ENCODE assay signal across 21 mouse cellular contexts in the genomic region with DNA sequence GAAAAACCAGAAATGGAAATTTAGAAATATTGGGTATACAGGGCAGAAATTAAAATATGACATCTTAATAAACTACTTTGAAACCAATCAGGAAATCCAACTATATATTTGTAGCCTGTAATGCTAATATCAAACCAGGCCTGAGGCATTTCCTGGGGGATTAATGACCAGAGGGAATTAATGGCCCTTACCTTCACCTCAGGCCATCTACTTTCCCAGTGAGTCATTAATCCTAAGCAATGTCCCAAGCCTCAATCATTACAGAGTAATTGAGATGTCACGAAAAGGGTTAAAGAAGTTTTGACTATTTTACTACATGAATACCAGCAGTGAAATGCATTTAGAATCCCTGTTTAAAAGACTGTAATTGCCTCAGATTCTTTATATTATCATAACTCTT.
DNase-seq lines count a peak whose midpoint lies in the region; ATAC-seq and TF ChIP-seq lines count a peak whose summit lies in the region.
"Had no signal": no experiment of that assay in that cellular context is flagged by ENCODE, and none has a peak within 500 bp of the region (broad histone marks: within the 10 kb centered on the region; RNA-seq: fewer than 3 reads in every experiment).

No protein-coding gene starts in this region.

- WGBS in kidney, embryonic 14.5 days: 53% methylated on average over 1 of the region's 1 CpGs
- 41% methylated on average over 1 of the region's 1 CpGs for WGBS in kidney, embryonic 15.5 days
- WGBS in kidney, postnatal 0 days: 47% methylated on average over 1 of the region's 1 CpGs

- H3K4me3 ChIP-seq in kidney, embryonic 14.5 days (ENCODE audit: low read length): no peak overlapping the region
- no peak overlapping the region for H3K4me3 ChIP-seq in kidney, embryonic 15.5 days (replicated peaks)
- no peak overlapping the region for H3K4me3 ChIP-seq in kidney, postnatal 0 days (replicated peaks; ENCODE audit: low read depth, low read length)

- no peak overlapping the region for H3K4me2 ChIP-seq in kidney, embryonic 14.5 days (replicated peaks; ENCODE audit: low read depth, low read length)
- H3K4me2 ChIP-seq in kidney, embryonic 15.5 days: no peak overlapping the region
- H3K4me2 ChIP-seq in kidney, postnatal 0 days (ENCODE audit: low read length): no peak overlapping the region

- no peaks in the 10 kb centered on the region for H3K4me1 ChIP-seq in kidney, embryonic 14.5 days (ENCODE audit: control insufficient read depth, insufficient read depth, low read length)
- H3K4me1 ChIP-seq in kidney, embryonic 15.5 days: no peaks in the 10 kb centered on the region
- H3K4me1 ChIP-seq in kidney, postnatal 0 days (replicated peaks; ENCODE audit: insufficient read depth, low read length): no peaks in the 10 kb centered on the region

- no peak overlapping the region for H3K9ac ChIP-seq in kidney, embryonic 14.5 days (ENCODE audit: low read depth, low read length)
- H3K9ac ChIP-seq in kidney, embryonic 15.5 days: no peak overlapping the region
- no peak overlapping the region for H3K9ac ChIP-seq in kidney, postnatal 0 days (ENCODE audit: low read depth, low read length)

- no peak for DNase-seq in kidney, adult 18-20 months
- no peak for DNase-seq in kidney, adult 9 months
- DNase-seq in kidney, postnatal 0 days (ENCODE audit: low spot score): peak; percentile 2
- no peak for DNase-seq in kidney, postnatal 10 days
- DNase-seq: adrenal gland, adult 2 months; adrenal gland, adult 8-10 months; adrenal gland, postnatal 10 days; adrenal gland, postnatal 14 days; adrenal gland, postnatal 25 days; adrenal gland, postnatal 36 days; B cell, adult 2 months; cerebellum, adult 11 months; cerebellum, adult 11-12 months; cerebellum, adult 18-20 months had no signal

- no peak overlapping the region for H3K27ac ChIP-seq in kidney, embryonic 14.5 days (ENCODE audit: low read depth, low read length)
- no peak overlapping the region for H3K27ac ChIP-seq in kidney, embryonic 15.5 days
- no peak overlapping the region for H3K27ac ChIP-seq in kidney, postnatal 0 days

- ATAC-seq in kidney, embryonic 14.5 days (ENCODE audit: low FRiP score, low TSS enrichment): 0 out of 2 replicates have a peak, but pooled peaks have one; percentile 62
- ATAC-seq in kidney, embryonic 15.5 days (replicated peaks; ENCODE audit: low FRiP score): 0 out of 2 replicates have a peak, but pooled peaks have one; percentile 60
- ATAC-seq in kidney, postnatal 0 days (replicated peaks; ENCODE audit: low FRiP score, low read depth): no peak
- ATAC-seq: activated CD4-positive, CD25-positive, alpha-beta regulatory T cell, adult 4 months; CD4-positive, CD25-positive, alpha-beta regulatory T cell, adult 4 months; Patski had no signal

- H3K27me3 ChIP-seq in kidney, embryonic 14.5 days (ENCODE audit: control insufficient read depth, insufficient read depth, low read length): no peaks in the 10 kb centered on the region
- no peaks in the 10 kb centered on the region for H3K27me3 ChIP-seq in kidney, embryonic 15.5 days
- no peaks in the 10 kb centered on the region for H3K27me3 ChIP-seq in kidney, postnatal 0 days (ENCODE audit: insufficient read depth, low read length)
- H3K27me3 ChIP-seq: CH12.LX, Patski had no signal

- no peaks in the 10 kb centered on the region for H3K36me3 ChIP-seq in kidney, embryonic 14.5 days (ENCODE audit: control insufficient read depth, insufficient read depth, low read length)
- H3K36me3 ChIP-seq in kidney, embryonic 15.5 days: no peaks in the 10 kb centered on the region
- H3K36me3 ChIP-seq in kidney, postnatal 0 days (ENCODE audit: insufficient read depth, low read length): no peaks in the 10 kb centered on the region
- H3K36me3 ChIP-seq: G1E had no signal

- TF ChIP-seq CTCF in kidney, postnatal 0 days (IDR thresholded peaks at IDR 0.05; ENCODE audit: low read depth): no peak

- no peaks in the 10 kb centered on the region for H3K9me3 ChIP-seq in kidney, embryonic 14.5 days (ENCODE audit: control insufficient read depth, low read length)
- no peaks in the 10 kb centered on the region for H3K9me3 ChIP-seq in kidney, embryonic 15.5 days (replicated peaks)
- no peaks in the 10 kb centered on the region for H3K9me3 ChIP-seq in kidney, postnatal 0 days (replicated peaks; ENCODE audit: low read length)
- H3K9me3 ChIP-seq: G1E had no signal
